Mouse (Mus musculus) MEL (cell line): ENCODE measurements around the gene Neurod2. TPM values are rescaled to one million over a fixed set of nuclear protein-coding genes. Genes with fewer than 3 reads are reported as not detected.

Experiments
- DNase-seq: peaks from one replicate; pipeline ENCODE4 v3.0.0; 2011; ENCODE audit warnings: low read depth, low spot score
- H3K27ac ChIP-seq: 2 replicates; pipeline ENCODE4 v1.5.1; 2012; ENCODE audit warnings: low read depth, mild to moderate bottlenecking, control low read depth, low read length, moderate library complexity; ENCODE audit not compliant: control insufficient read depth
- H3K27me3 ChIP-seq, 2 experiments: fragments of 150-350 bp in 1 of 2; sonication (generic) in 1 of 2; 2 replicates each; pipeline ENCODE4 v1.6.1; 2012; ENCODE audit warnings: low read length in 2 of 2, mild to moderate bottlenecking in 2 of 2, improper control_type of control experiment in 1 of 2, moderate library complexity in 1 of 2; ENCODE audit not compliant: insufficient read depth in 2 of 2, control insufficient read depth in 1 of 2
- H3K36me3 ChIP-seq, 2 experiments: 2 replicates each; pipeline ENCODE4 v1.6.1; 2012 to 2014; ENCODE audit warnings: low read length in 2 of 2, improper control_type of control experiment in 1 of 2, inconsistent platforms in 1 of 2, mild to moderate bottlenecking in 1 of 2; ENCODE audit not compliant: insufficient read depth in 2 of 2, control insufficient read depth in 1 of 2
- H3K4me1 ChIP-seq, 2 experiments: fragments of 150-350 bp in 1 of 2; sonication (generic) in 1 of 2; 2 replicates each; pipeline ENCODE4 v1.6.1; 2012; ENCODE audit warnings: low read length in 2 of 2, improper control_type of control experiment in 1 of 2, mild to moderate bottlenecking in 1 of 2; ENCODE audit not compliant: insufficient read depth in 2 of 2, control insufficient read depth in 1 of 2
- H3K4me3 ChIP-seq, 2 experiments: fragments of 150-350 bp in 1 of 2; sonication (generic) in 1 of 2; 2 replicates each; pipeline ENCODE4 v1.5.1; 2012; ENCODE audit warnings: low read depth in 2 of 2, low read length in 2 of 2, mild to moderate bottlenecking in 2 of 2, moderate library complexity in 2 of 2, control low read depth in 1 of 2, improper control_type of control experiment in 1 of 2; ENCODE audit not compliant: control insufficient read depth in 1 of 2, insufficient read depth in 1 of 2
- H3K79me2 ChIP-seq: 2 replicates; pipeline ENCODE4 v1.6.1; 2012; ENCODE audit warnings: mild to moderate bottlenecking, low read length, moderate library complexity; ENCODE audit not compliant: control insufficient read depth, poor library complexity, insufficient read depth
- H3K9ac ChIP-seq: 2 replicates; pipeline ENCODE4 v1.6.1; 2012; ENCODE audit warnings: low read depth, mild to moderate bottlenecking, control low read depth, low read length, moderate library complexity; ENCODE audit not compliant: control insufficient read depth, poor library complexity, severe bottlenecking
- H3K9me3 ChIP-seq: fragments of 150-350 bp; sonication (generic); replicated peaks from 2 replicates; pipeline ENCODE4 v1.6.1; 2012; ENCODE audit warnings: mild to moderate bottlenecking, low read length, improper control_type of control experiment, moderate library complexity; ENCODE audit not compliant: insufficient read depth
- CHD1 ChIP-seq: IDR thresholded peaks from 2 replicates; pipeline ENCODE4 v1.6.1; 2012; ENCODE audit warnings: low read depth, mild to moderate bottlenecking, inconsistent platforms, low read length, improper control_type of control experiment
- CTCF ChIP-seq, 3 experiments: IDR thresholded peaks in 2 of 3; conservative IDR thresholded peaks in 1 of 3; 2 replicates each; pipeline ENCODE4 v1.5.1; 2011 to 2012; ENCODE audit warnings: low read length in 3 of 3, low read depth in 2 of 3, mild to moderate bottlenecking in 2 of 3, improper control_type of control experiment in 1 of 3, inconsistent platforms in 1 of 3, mixed read lengths in 1 of 3, moderate library complexity in 1 of 3; ENCODE audit not compliant: control insufficient read depth in 1 of 3, insufficient read depth in 1 of 3, poor library complexity in 1 of 3, severe bottlenecking in 1 of 3
- E2F4 ChIP-seq: IDR thresholded peaks from 2 replicates; pipeline ENCODE4 v1.6.1; 2011; ENCODE audit warnings: low read depth, low read length, improper control_type of control experiment, borderline replicate concordance
- EP300 ChIP-seq, 2 experiments: IDR thresholded peaks; 2 replicates each; pipeline ENCODE4 v1.6.1; 2011; ENCODE audit warnings: improper control_type of control experiment in 2 of 2, low read length in 2 of 2, low read depth in 1 of 2, mild to moderate bottlenecking in 1 of 2
- ETS1 ChIP-seq: IDR thresholded peaks from 2 replicates; pipeline ENCODE4 v1.6.1; 2012; ENCODE audit warnings: low read depth, mild to moderate bottlenecking, inconsistent platforms, low read length, improper control_type of control experiment, moderate library complexity
- GATA1 ChIP-seq: IDR thresholded peaks from 2 replicates; pipeline ENCODE4 v1.6.1; 2011; ENCODE audit warnings: low read depth, low read length, improper control_type of control experiment
- HCFC1 ChIP-seq: IDR thresholded peaks from 2 replicates; pipeline ENCODE4 v1.6.1; 2012; ENCODE audit warnings: low read depth, mild to moderate bottlenecking, inconsistent platforms, low read length, improper control_type of control experiment, moderate library complexity
- JUND ChIP-seq: IDR thresholded peaks from 2 replicates; pipeline ENCODE4 v1.6.1; 2011; ENCODE audit warnings: low read depth, mild to moderate bottlenecking, improper control_type of control experiment, low read length
- KAT2A ChIP-seq: conservative IDR thresholded peaks from 2 replicates; pipeline ENCODE4 v1.6.1; 2012; ENCODE audit warnings: low read depth, low read length, improper control_type of control experiment, inconsistent platforms
- MAFK ChIP-seq: IDR thresholded peaks from 2 replicates; pipeline ENCODE4 v1.6.1; 2011; ENCODE audit warnings: low read depth, mild to moderate bottlenecking, low read length, improper control_type of control experiment, borderline replicate concordance
- MAZ ChIP-seq: IDR thresholded peaks from 2 replicates; pipeline ENCODE4 v1.6.1; 2012; ENCODE audit warnings: low read depth, mild to moderate bottlenecking, inconsistent platforms, low read length, improper control_type of control experiment
- MXI1 ChIP-seq: IDR thresholded peaks from 2 replicates; pipeline ENCODE4 v1.6.1; 2011; ENCODE audit warnings: mild to moderate bottlenecking, low read depth, low read length, improper control_type of control experiment
- MYC ChIP-seq: IDR thresholded peaks from 2 replicates; pipeline ENCODE4 v1.6.1; 2011; ENCODE audit warnings: low read depth, mild to moderate bottlenecking, low read length, improper control_type of control experiment, moderate library complexity
- NELFE ChIP-seq: IDR thresholded peaks from 2 replicates; pipeline ENCODE4 v1.6.1; 2011; ENCODE audit warnings: low read depth, low read length, improper control_type of control experiment
- POLR2A ChIP-seq, 2 experiments: IDR thresholded peaks; 2 replicates each; pipeline ENCODE4 v1.6.1; 2011 to 2012; ENCODE audit warnings: low read length in 2 of 2, mild to moderate bottlenecking in 2 of 2, control low read depth in 1 of 2, improper control_type of control experiment in 1 of 2, low read depth in 1 of 2, moderate library complexity in 1 of 2; ENCODE audit not compliant: control insufficient read depth in 1 of 2, insufficient read depth in 1 of 2, poor library complexity in 1 of 2
- POLR2AphosphoS5 ChIP-seq: IDR thresholded peaks from 2 replicates; pipeline ENCODE4 v1.6.1; 2012; ENCODE audit warnings: low read depth, borderline replicate concordance, mild to moderate bottlenecking, inconsistent platforms, low read length, moderate library complexity, mixed read lengths
- RAD21 ChIP-seq: IDR thresholded peaks from 2 replicates; pipeline ENCODE4 v1.6.1; 2011; ENCODE audit warnings: mild to moderate bottlenecking, low read depth, low read length, improper control_type of control experiment
- RCOR1 ChIP-seq: IDR thresholded peaks from 2 replicates; pipeline ENCODE4 v1.6.1; 2012; ENCODE audit warnings: low read depth, mild to moderate bottlenecking, inconsistent platforms, low read length, improper control_type of control experiment
- SMC3 ChIP-seq: IDR thresholded peaks from 2 replicates; pipeline ENCODE4 v1.6.1; 2011; ENCODE audit warnings: low read depth, low read length, improper control_type of control experiment
- TCF12 ChIP-seq: IDR thresholded peaks from 2 replicates; pipeline ENCODE4 v1.6.1; 2014; ENCODE audit warnings: low read depth, mild to moderate bottlenecking, inconsistent platforms, low read length, improper control_type of control experiment, moderate library complexity
- UBTF ChIP-seq: IDR thresholded peaks from 2 replicates; pipeline ENCODE4 v1.6.1; 2012; ENCODE audit warnings: low read depth, mild to moderate bottlenecking, inconsistent platforms, low read length, improper control_type of control experiment, moderate library complexity, borderline replicate concordance; ENCODE audit not compliant: insufficient read depth
- USF1 ChIP-seq: IDR thresholded peaks from 2 replicates; pipeline ENCODE4 v1.6.1; 2014; ENCODE audit warnings: low read depth, mild to moderate bottlenecking, inconsistent platforms, low read length, improper control_type of control experiment, moderate library complexity
- ZC3H11A ChIP-seq: IDR thresholded peaks from 2 replicates; pipeline ENCODE4 v1.6.1; 2012; ENCODE audit warnings: low read depth, mild to moderate bottlenecking, inconsistent platforms, low read length, improper control_type of control experiment
- ZKSCAN1 ChIP-seq: IDR thresholded peaks from 2 replicates; pipeline ENCODE4 v1.6.1; 2012; ENCODE audit warnings: low read depth, mild to moderate bottlenecking, inconsistent platforms, low read length, improper control_type of control experiment, moderate library complexity
- ZMIZ1 ChIP-seq: IDR thresholded peaks from 2 replicates; pipeline ENCODE4 v1.6.1; 2012; ENCODE audit warnings: low read depth, mild to moderate bottlenecking, inconsistent platforms, low read length, improper control_type of control experiment, moderate library complexity
- ZNF384 ChIP-seq: IDR thresholded peaks from 2 replicates; pipeline ENCODE4 v1.6.1; 2012; ENCODE audit warnings: low read depth, mild to moderate bottlenecking, inconsistent platforms, low read length, improper control_type of control experiment
- polyA plus RNA-seq, 2 experiments: library from polyadenylated mRNA; stranded (reverse) in 1 of 2; unstranded in 1 of 2; fragments of >175 nt in 1 of 2; fragments of >200 nt in 1 of 2; gene quantifications; 2 replicates each; pipeline versions ENCODE4 v1.2.1 to v1.2.4; 2012; ENCODE audit warnings: low replicate concordance in 2 of 2, low read depth in 1 of 2; ENCODE audit not compliant: insufficient read length in 2 of 2, insufficient read depth in 1 of 2, missing spikeins in 1 of 2
- total RNA-seq: library from RNA; depleted of rRNA; stranded (reverse); fragments of 300-350 nt; gene quantifications from 2 replicates; pipeline ENCODE4 v1.2.3, GENCODE M21; 2012

The Neurod2 gene
- total and polyA plus RNA-seq, 3 experiments, result not detected

DNA sequence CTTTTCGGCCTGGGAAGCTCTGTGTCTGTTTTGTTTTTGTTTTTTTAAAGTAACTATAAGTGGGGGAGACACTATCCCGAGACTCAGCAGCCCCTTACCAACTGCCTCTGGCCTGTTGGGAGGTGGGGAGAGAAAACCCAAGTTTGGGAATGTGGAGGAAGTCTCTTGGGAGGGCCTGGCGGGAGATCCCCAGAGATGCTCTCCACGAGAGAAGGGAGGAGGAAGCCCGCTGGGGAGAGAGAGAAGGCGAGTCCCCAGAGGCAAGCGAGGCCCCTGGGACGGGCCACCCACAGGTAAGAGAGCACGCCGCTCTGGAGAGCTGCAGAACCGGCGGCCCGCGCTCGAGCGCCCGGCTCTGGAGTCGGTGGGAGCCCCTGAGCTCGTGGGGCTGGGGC, 2.7 kb downstream of the Neurod2 start:
- DNase-seq, result no peak
- no peaks in the 10 kb centered on the region for H3K79me2 ChIP-seq
- H3K4me1 ChIP-seq, result no peaks in the 10 kb centered on the region
- no peaks in the 10 kb centered on the region for H3K9me3 ChIP-seq
- no peaks in the 10 kb centered on the region for H3K36me3 ChIP-seq
- H3K27ac ChIP-seq, result no peak overlapping the region
- no peak overlapping the region for H3K4me3 ChIP-seq
- no peak overlapping the region for H3K9ac ChIP-seq
- TF ChIP-seq RCOR1 (no peak), ZC3H11A (no peak), ZMIZ1 (no peak), GATA1 (no peak), MAFK (no peak), EP300 (IDR thresholded peaks at IDR 0.05; ENCODE audit: low read depth in 1 of 2, low read length in 2 of 2) (no peak), NELFE (no peak), TCF12 (no peak), POLR2A (IDR thresholded peaks at IDR 0.05; ENCODE audit: control insufficient read depth in 1 of 2, insufficient read depth in 1 of 2, low read depth in 1 of 2, low read length in 2 of 2, poor library complexity in 1 of 2) (no peak)
- H3K27me3 ChIP-seq, result peaks cover 0 to 13% of the 10 kb centered on the region in 2 experiments; a peak in 2 of 4 replicates

DNA sequence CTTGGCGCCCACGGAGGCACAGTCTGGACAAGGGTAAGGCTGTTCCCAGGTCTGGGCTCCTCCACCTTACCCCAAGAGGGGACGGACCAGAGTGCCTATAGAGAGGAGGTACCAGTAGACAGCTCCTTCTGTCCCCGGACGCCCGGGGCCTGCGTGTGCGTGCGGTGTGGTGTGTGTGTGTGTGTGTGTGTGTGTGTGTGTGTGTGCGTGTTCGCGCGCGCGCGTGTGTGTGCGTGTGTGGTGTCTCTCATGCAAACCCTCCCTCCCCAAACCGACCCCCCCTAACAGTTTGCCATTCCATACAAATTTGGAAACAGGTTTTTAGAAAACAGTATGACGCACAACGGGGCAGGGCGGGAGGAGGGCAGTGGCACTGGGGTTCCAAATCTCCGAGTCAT, 3.6 kb downstream of the Neurod2 start:
- Histone ChIP-seq H3K27me3 (peaks cover 0 to 18% of the 10 kb centered on the region in 2 experiments; a peak in 2 of 4 replicates), H3K4me1 (no peaks in the 10 kb centered on the region), H3K9ac (no peak overlapping the region), H3K79me2 (no peaks in the 10 kb centered on the region), H3K9me3 (no peaks in the 10 kb centered on the region), H3K27ac (no peak overlapping the region), H3K4me3 (no peak overlapping the region), H3K36me3 (no peaks in the 10 kb centered on the region)
- TF ChIP-seq CHD1 (no peak), E2F4 (no peak), MAFK (no peak), ZNF384 (no peak), HCFC1 (no peak), MAZ (no peak), KAT2A (no peak), SMC3 (no peak), UBTF (no peak), ETS1 (no peak), JUND (no peak), GATA1 (no peak), USF1 (no peak), RAD21 (no peak), POLR2AphosphoS5 (no peak), ZKSCAN1 (no peak), CTCF (IDR thresholded peaks at IDR 0.05 in 2 of 3, conservative IDR thresholded peaks at IDR 0.05 in 1 of 3; ENCODE audit: control insufficient read depth in 1 of 3, insufficient read depth in 1 of 3, low read depth in 2 of 3, low read length in 3 of 3, poor library complexity in 1 of 3, severe bottlenecking in 1 of 3) (no peak), MXI1 (no peak), POLR2A (IDR thresholded peaks at IDR 0.05; ENCODE audit: control insufficient read depth in 1 of 2, insufficient read depth in 1 of 2, low read depth in 1 of 2, low read length in 2 of 2, poor library complexity in 1 of 2) (no peak), MYC (no peak)
- no peak for DNase-seq
